Mouse (Mus musculus) midbrain, embryonic 13.5 days (tissue): Measurements from ENCODE around the gene Klf13. TPM values are rescaled to one million over a fixed set of nuclear protein-coding genes. Genes with fewer than 3 reads are reported as not detected.

ENCODE experiments used
- ATAC-seq: fragments of 200-750 bp; cut with Nextera tagmentation; 2 replicates; pipeline ENCODE4 v1.8.0; 2017; ENCODE audit warnings: mild to moderate bottlenecking, moderate TSS enrichment, moderate library complexity
- H3K27ac ChIP-seq: fragments of 300-500 bp; sonication (generic); 2 replicates; pipeline ENCODE4 v1.5.1; 2015; ENCODE audit warnings: inconsistent platforms, mild to moderate bottlenecking, moderate library complexity
- H3K27me3 ChIP-seq: fragments of 300-500 bp; sonication (generic); 2 replicates; pipeline ENCODE4 v1.6.1; 2015; ENCODE audit warnings: mild to moderate bottlenecking, inconsistent platforms
- H3K36me3 ChIP-seq: fragments of 300-500 bp; sonication (generic); 2 replicates; pipeline ENCODE4 v1.6.1; 2015; ENCODE audit warnings: mild to moderate bottlenecking, inconsistent platforms
- H3K4me1 ChIP-seq: fragments of 300-500 bp; sonication (generic); replicated peaks from 2 replicates; pipeline ENCODE4 v1.6.1; 2015; ENCODE audit warnings: inconsistent platforms
- H3K4me2 ChIP-seq: fragments of 300-500 bp; sonication (generic); replicated peaks from 2 replicates; pipeline ENCODE4 v1.6.1; 2015; ENCODE audit warnings: moderate library complexity, mild to moderate bottlenecking, inconsistent platforms
- H3K4me3 ChIP-seq: fragments of 300-500 bp; sonication (generic); replicated peaks from 2 replicates; pipeline ENCODE4 v1.5.1; 2015; ENCODE audit warnings: mild to moderate bottlenecking, inconsistent platforms
- H3K9ac ChIP-seq: fragments of 300-500 bp; sonication (generic); replicated peaks from 2 replicates; pipeline ENCODE4 v1.6.1; 2015; ENCODE audit warnings: mild to moderate bottlenecking, inconsistent platforms
- H3K9me3 ChIP-seq: fragments of 300-500 bp; sonication (generic); 2 replicates; pipeline ENCODE4 v1.6.1; 2016; ENCODE audit warnings: mild to moderate bottlenecking, inconsistent platforms
- WGBS: fragments of 180-500 bp; shearing (Covaris S2); methylation state at CpG from one replicate; pipeline ENCODE4 v1.1.7; 2015; 5-methylcytosine and 5-hydroxymethylcytosine counted together
- polyA plus RNA-seq: library from polyadenylated mRNA; unstranded; fragments of >200 nt; fragmentation: Nextera tagmentation; extraction: Ambion mirVana; gene quantifications from 2 replicates; pipeline ENCODE4 v1.2.1, GENCODE M21; 2015

Gene Klf13
- polyA plus RNA-seq, 1 experiment from 2014 or later, result 24.7 TPM

DNA sequence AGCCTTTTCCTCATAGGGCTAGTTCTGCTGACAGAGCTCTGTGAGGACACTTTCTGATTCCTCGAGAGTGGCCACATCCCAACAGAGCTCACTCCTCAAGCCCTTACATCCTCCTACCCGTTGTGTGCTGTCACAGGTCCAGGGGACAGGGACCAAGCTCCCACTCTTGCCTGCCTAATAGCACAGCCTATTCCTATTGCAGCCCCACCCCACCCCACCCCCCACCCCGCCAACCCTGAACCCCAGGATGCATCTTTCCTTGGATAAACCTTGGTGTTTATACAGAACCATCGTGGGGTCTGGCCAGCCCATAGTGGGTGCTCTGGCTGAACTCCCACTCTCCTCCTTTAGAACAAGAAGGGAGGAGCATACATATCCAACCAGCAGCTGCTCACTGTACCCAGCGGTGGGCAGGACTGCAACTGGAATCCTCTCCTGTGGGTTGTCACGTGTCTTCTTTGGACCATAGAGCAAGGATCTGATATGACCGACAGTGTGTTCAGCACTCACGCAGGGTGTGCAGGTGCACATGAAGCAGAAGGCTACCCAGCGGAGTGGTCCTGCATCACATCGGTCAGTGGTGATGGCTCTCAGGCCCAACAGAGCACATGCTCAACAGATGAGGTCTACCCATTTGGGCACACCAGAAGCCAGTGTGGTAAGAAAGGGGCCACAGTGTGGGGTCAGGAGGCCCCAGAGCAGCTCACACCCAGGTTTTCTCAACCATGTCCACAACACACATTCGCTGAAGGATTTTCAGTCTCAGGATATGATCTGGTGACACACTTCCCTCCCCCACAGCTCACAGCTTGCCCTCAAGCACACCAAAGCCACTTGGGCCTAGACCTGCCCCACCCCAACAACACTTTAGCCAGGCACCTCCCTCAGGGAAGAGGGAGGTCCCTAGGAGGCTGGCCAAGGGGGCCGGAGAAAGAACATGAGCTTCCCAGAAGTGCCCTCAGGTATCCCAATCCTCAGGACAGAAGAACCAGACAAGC lies 19.6 kb downstream of the Klf13 start:
- 94% methylated on average over 12 of the region's 12 CpGs for WGBS
- no peak for ATAC-seq
- Histone ChIP-seq H3K4me3 (no peak overlapping the region), H3K4me2 (no peak overlapping the region), H3K36me3 (no peaks in the 10 kb centered on the region), H3K9ac (no peak overlapping the region), H3K27me3 (no peaks in the 10 kb centered on the region), H3K4me1 (peaks cover 44% of the 10 kb centered on the region), H3K9me3 (no peaks in the 10 kb centered on the region), H3K27ac (no peak overlapping the region)

- H3K4me2 ChIP-seq, result no peak overlapping the region
- no peak overlapping the region for H3K4me3 ChIP-seq
- no peaks in the 10 kb centered on the region for H3K36me3 ChIP-seq
- H3K9ac ChIP-seq, result no peak overlapping the region
- no peak overlapping the region for H3K27ac ChIP-seq
- H3K4me1 ChIP-seq, result peaks cover 55% of the 10 kb centered on the region
- no peaks in the 10 kb centered on the region for H3K9me3 ChIP-seq
- no peaks in the 10 kb centered on the region for H3K27me3 ChIP-seq
- 62% methylated on average over 6 of the region's 6 CpGs for WGBS
- no peak for ATAC-seq
Observed at GRCm38 (mm10) chr7:63917693-63918092, 21.0 kb downstream of the Klf13 start.

DNA sequence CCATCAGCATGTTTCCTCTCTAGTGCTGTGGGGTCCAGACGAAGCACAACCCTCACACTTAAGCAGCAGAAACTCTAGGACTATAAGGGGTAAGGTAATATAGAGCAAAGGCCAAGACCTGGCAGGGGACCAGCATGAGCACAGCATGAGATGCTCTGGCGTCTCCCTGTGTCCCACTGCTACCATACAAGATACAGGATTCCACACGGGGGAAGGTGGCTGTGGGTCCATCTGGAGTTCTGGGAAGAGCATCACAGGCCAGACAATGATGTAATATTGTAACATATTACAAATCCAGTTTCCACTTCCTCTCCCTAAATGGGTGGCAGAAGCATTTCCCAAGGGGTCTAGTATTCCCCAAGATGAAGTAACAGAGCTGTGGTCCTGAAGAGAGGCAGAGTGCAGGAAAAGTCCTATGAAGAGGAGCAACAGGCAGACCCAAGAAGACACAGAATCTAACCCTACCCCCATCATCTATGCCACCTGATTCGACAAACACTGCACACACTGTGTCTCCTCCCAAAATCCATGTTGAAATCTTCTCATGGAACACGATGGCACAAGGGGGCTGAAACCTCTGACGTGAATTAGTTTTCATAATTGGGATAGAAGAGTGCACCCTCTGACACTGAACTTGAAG lies 22.3 kb downstream of the Klf13 start, which contains the start of gene E030018B13Rik:
E030018B13Rik (plus strand) TSS at position 590 of the 640 bp plus-strand sequence.
- no peak within 1 kb of the TSS for H3K27ac ChIP-seq
- no peak within 1 kb of the TSS for H3K4me3 ChIP-seq
- no peak within 1 kb of the TSS for H3K4me2 ChIP-seq
- 92% methylated on average over 6 of the region's 6 CpGs for WGBS
- H3K9me3 ChIP-seq, result no peaks in the 10 kb centered on the region
- H3K9ac ChIP-seq, result no peak within 1 kb of the TSS
- no peaks in the 10 kb centered on the region for H3K36me3 ChIP-seq
- H3K4me1 ChIP-seq, result peaks cover 59% of the 10 kb centered on the region
- ATAC-seq, result no peak
- no peaks in the 10 kb centered on the region for H3K27me3 ChIP-seq

GRCm38 (mm10) chr7:63914891-63915290 lies 23.8 kb downstream of the Klf13 start:
- peaks cover 67% of the 10 kb centered on the region for H3K4me1 ChIP-seq
- WGBS, result 100% methylated on average over 2 of the region's 2 CpGs
- no peak for ATAC-seq

DNA sequence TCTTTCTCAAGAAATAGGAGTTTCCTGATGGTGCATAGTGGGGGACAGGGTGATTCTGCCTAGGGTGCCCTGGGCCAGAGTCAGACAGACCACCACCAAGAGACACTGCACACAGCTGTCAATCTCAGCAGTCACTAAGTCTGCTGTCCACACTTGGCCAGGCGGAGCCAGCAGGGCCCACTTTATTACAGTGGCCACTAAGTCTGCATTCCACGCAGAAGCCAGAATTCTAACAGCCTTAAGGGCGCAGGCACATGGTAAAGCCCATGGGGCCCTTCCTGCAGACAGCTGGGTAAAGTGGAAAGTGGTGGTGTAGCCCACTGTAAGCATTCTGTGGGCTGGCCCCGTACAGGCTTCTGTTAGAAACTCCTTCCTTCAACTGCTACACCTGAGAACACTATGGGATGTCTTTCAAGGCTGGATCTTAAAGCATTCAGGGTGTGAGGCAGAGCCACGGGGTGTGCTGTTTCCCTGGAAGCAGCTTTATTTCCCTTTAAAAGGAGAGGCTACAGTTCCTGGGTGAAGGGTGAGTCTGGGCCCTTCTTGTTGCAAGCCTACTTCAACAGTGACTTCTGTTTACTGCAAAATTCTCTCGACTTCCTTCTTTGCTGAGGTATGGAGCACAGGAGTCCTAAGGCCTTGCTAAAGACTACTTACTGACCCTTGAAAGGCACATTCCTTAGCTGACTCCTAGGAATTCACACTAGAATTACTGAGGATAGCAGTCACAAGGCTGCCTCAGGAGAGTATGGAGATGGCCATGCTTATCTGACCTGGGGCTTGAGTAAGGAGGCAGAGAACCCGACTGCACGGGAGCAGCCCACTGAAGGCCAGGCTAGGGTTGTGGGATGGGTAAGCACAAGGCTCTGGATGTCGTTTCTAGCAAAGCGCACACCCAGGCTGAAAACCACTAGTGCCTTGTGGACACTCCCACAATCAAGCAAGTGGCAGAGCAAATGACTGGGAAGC lies 24.7 kb downstream of the Klf13 start:
- H3K27ac ChIP-seq, result peak overlapping the region; percentile 25; the same call in 1 of the 2 replicates
- no peaks in the 10 kb centered on the region for H3K9me3 ChIP-seq
- H3K4me2 ChIP-seq, result no peak overlapping the region
- peaks cover 66% of the 10 kb centered on the region for H3K4me1 ChIP-seq
- no peak overlapping the region for H3K4me3 ChIP-seq
- WGBS, result 44% methylated on average over 10 of the region's 10 CpGs
- H3K36me3 ChIP-seq, result no peaks in the 10 kb centered on the region
- no peak overlapping the region for H3K9ac ChIP-seq
- H3K27me3 ChIP-seq, result no peaks in the 10 kb centered on the region
- no peak for ATAC-seq

More at GRCm38 (mm10) chr7:63914891-63915290, 23.8 kb downstream of the Klf13 start:
- H3K4me2 ChIP-seq, result no peak overlapping the region
- no peak overlapping the region for H3K27ac ChIP-seq
- H3K9me3 ChIP-seq, result no peaks in the 10 kb centered on the region
- no peaks in the 10 kb centered on the region for H3K27me3 ChIP-seq
- no peak overlapping the region for H3K9ac ChIP-seq
- H3K4me3 ChIP-seq, result no peak overlapping the region
- H3K36me3 ChIP-seq, result no peaks in the 10 kb centered on the region

DNA sequence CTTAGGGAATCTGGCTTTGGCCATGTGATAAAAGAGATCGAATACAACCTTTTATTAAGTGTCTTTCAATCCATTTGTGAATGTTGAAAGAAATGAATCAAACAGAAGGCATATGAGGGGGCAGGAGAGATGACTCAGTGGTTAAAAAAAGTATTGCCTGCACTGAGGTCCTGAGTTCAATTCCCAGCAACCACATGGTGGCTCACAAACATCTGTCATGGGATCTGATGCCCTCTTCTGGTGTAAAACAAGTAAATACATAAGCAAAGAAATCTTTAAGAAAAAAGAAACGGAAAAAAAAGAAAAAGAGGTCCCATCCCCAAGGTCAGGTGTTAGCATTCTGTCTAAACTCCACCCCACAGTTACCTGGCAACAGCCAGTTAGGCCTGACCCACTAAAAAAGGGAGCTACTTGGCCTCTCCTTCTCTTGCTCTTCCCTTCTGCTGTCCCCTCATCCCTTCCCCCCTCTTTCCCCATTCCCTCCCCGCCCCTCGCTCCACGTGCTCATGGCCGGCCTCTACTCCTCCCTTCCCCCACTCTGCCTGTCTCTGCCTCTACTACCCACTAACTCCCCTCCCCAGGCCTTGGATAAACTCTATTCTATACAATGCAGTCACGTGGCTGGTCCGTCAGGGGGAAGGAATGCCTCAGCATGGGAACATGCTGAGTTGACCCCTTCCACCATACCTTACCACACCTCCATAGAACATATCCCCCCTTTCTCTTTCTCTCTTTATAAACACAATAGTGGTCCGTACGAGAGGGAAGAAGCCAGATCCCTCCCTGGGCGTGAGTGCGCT lies 25.6 kb downstream of the Klf13 start:
- Histone ChIP-seq H3K27ac (peak overlapping the region; percentile 25; the same call in 1 of the 2 replicates), H3K4me3 (no peak overlapping the region), H3K9me3 (no peaks in the 10 kb centered on the region), H3K4me2 (no peak overlapping the region), H3K27me3 (no peaks in the 10 kb centered on the region), H3K4me1 (peaks cover 70% of the 10 kb centered on the region), H3K36me3 (no peaks in the 10 kb centered on the region), H3K9ac (no peak overlapping the region)
- 0 out of 2 replicates have a peak, but pooled peaks have one; percentile 10 for ATAC-seq
- WGBS, result 22% methylated on average over 12 of the region's 12 CpGs

- no peaks in the 10 kb centered on the region for H3K9me3 ChIP-seq
- H3K27me3 ChIP-seq, result no peaks in the 10 kb centered on the region
- no peak overlapping the region for H3K4me3 ChIP-seq
- ATAC-seq, result peak; percentile 44
- H3K4me2 ChIP-seq, result no peak overlapping the region
- H3K27ac ChIP-seq, result peak overlapping the region; percentile 31; the same call in 1 of the 2 replicates
- 0 out of 2 replicates have a peak overlapping the region, but pooled peaks have one; percentile 1 for H3K9ac ChIP-seq
- H3K36me3 ChIP-seq, result no peaks in the 10 kb centered on the region
- 22% methylated on average over 7 of the region's 7 CpGs for WGBS
- peaks cover 72% of the 10 kb centered on the region for H3K4me1 ChIP-seq
Observed at GRCm38 (mm10) chr7:63912234-63912810, 26.4 kb downstream of the Klf13 start.

GRCm38 (mm10) chr7:63911383-63912233 lies 27.1 kb downstream of the Klf13 start:
- ATAC-seq, result no peak
- Histone ChIP-seq H3K27ac (peak overlapping the region; percentile 31), H3K9ac (no peak overlapping the region), H3K9me3 (no peaks in the 10 kb centered on the region), H3K36me3 (no peaks in the 10 kb centered on the region), H3K27me3 (no peaks in the 10 kb centered on the region), H3K4me3 (no peak overlapping the region), H3K4me2 (no peak overlapping the region), H3K4me1 (peaks cover 70% of the 10 kb centered on the region)
- 61% methylated on average over 8 of the region's 8 CpGs for WGBS

DNA sequence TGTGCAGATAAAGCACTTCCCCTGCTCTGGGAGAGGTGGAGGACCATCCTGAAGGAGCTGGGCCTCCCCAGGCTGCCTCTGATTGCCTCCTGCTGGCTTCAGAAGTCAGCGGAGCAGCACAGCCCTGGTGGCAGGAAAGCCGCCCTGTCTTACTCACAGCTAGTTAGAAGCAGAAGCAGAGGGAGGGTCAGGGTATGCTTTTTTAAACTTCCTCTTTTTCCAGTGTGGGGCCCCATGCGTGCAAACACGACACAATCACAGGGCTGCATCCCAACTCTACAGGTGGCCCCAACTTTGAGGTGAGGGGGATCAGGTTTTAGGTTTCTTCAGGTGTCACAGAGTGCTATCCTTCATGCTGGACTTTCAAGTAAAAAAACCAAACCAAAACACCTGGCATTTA lies 27.8 kb downstream of the Klf13 start:
- H3K9me3 ChIP-seq, result no peaks in the 10 kb centered on the region
- no peak overlapping the region for H3K4me2 ChIP-seq
- peaks cover 70% of the 10 kb centered on the region for H3K4me1 ChIP-seq
- ATAC-seq, result no peak
- H3K27me3 ChIP-seq, result no peaks in the 10 kb centered on the region
- H3K36me3 ChIP-seq, result no peaks in the 10 kb centered on the region
- no peak overlapping the region for H3K4me3 ChIP-seq
- 50% methylated on average over 4 of the region's 4 CpGs for WGBS
- no peak overlapping the region for H3K27ac ChIP-seq
- no peak overlapping the region for H3K9ac ChIP-seq

DNA sequence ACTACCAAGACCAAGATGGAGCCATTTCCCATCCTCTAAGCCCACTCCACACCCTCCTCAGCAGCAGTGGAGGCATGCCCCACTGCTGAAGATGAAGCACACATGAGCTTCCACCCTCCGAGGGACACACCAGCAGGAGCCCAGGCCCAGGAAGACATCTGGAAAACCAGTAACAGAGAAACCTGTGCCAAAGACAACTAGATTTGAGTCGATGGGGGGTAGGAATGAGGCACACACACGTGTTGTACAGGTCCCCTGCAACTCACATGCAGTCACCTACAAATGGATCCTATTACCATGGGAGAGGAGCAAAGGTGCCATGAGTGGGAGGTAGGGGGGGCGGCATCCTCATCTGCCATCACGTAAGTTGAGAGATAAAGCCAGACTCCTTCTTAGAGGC lies 28.5 kb downstream of the Klf13 start:
- H3K27me3 ChIP-seq, result no peaks in the 10 kb centered on the region
- no peak overlapping the region for H3K4me3 ChIP-seq
- ATAC-seq, result no peak
- H3K4me2 ChIP-seq, result no peak overlapping the region
- H3K27ac ChIP-seq, result no peak overlapping the region
- peaks cover 66% of the 10 kb centered on the region for H3K4me1 ChIP-seq
- whole genome bisulfite sequencing, result 74% methylated on average over 5 of the region's 5 CpGs
- no peaks in the 10 kb centered on the region for H3K36me3 ChIP-seq
- no peak overlapping the region for H3K9ac ChIP-seq
- no peaks in the 10 kb centered on the region for H3K9me3 ChIP-seq
